Mouse (Mus musculus) myocyte (in vitro differentiated cells): ENCODE measurements around the gene Hhat. TPM values are rescaled to one million over a fixed set of nuclear protein-coding genes. Genes with fewer than 3 reads are reported as not detected.

Source experiments
- H3K27me3 ChIP-seq: one replicate; pipeline ENCODE4 v1.6.1; 2011; ENCODE audit not compliant: control insufficient read depth, insufficient read depth, insufficient read length
- H3K36me3 ChIP-seq: one replicate; pipeline ENCODE4 v1.6.1; 2011; ENCODE audit not compliant: control insufficient read depth, insufficient read depth
- H3K4me2 ChIP-seq: one replicate; pipeline ENCODE4 v1.6.1; 2011; ENCODE audit warnings: low read depth, control low read depth
- H3K4me3 ChIP-seq: one replicate; pipeline ENCODE4 v1.5.1; 2011; ENCODE audit warnings: mild to moderate bottlenecking, control low read depth, moderate library complexity
- H3K79me2 ChIP-seq: one replicate; pipeline ENCODE4 v1.6.1; 2011; ENCODE audit not compliant: control insufficient read depth, insufficient read depth
- H3ac ChIP-seq: one replicate; pipeline ENCODE4 v1.6.1; 2011; ENCODE audit not compliant: control insufficient read depth, insufficient read length
- CEBPB ChIP-seq: IDR thresholded peaks from 2 replicates; pipeline ENCODE4 v1.6.1; 2011; ENCODE audit warnings: mild to moderate bottlenecking, moderate library complexity; ENCODE audit not compliant: poor library complexity, insufficient read depth, severe bottlenecking
- E2F4 ChIP-seq: IDR thresholded peaks from one replicate; pipeline ENCODE4 v1.6.1; 2011; ENCODE audit warnings: mild to moderate bottlenecking, control low read depth, moderate library complexity; ENCODE audit not compliant: insufficient read depth
- MAX ChIP-seq: IDR thresholded peaks from one replicate; pipeline ENCODE4 v1.6.1; 2011; ENCODE audit warnings: low read depth, mild to moderate bottlenecking, control low read depth
- MYOD1 ChIP-seq, 3 experiments: IDR thresholded peaks; one replicate each; pipeline ENCODE4 v1.6.1; 2011; ENCODE audit warnings: control low read depth in 2 of 3, low read depth in 2 of 3, mild to moderate bottlenecking in 2 of 3, moderate library complexity in 1 of 3; ENCODE audit not compliant: insufficient read length in 2 of 3, control insufficient read depth in 1 of 3
- MYOG ChIP-seq, 3 experiments: IDR thresholded peaks; one replicate each; pipeline ENCODE4 v1.6.1; 2011; ENCODE audit warnings: control low read depth in 2 of 3, low read depth in 2 of 3, mild to moderate bottlenecking in 2 of 3; ENCODE audit not compliant: insufficient read length in 2 of 3, control insufficient read depth in 1 of 3, insufficient read depth in 1 of 3
- POLR2A ChIP-seq: IDR thresholded peaks from one replicate; pipeline ENCODE4 v1.6.1; 2011; ENCODE audit warnings: low read depth, mild to moderate bottlenecking, control low read depth, moderate library complexity; ENCODE audit not compliant: insufficient read length
- POLR2AphosphoS2 ChIP-seq: IDR thresholded peaks from one replicate; pipeline ENCODE4 v1.6.1; 2011; ENCODE audit warnings: low read depth, control low read depth; ENCODE audit not compliant: insufficient read length
- REST ChIP-seq: IDR thresholded peaks from one replicate; pipeline ENCODE4 v1.6.1; 2011; ENCODE audit warnings: mild to moderate bottlenecking, control low read depth, moderate library complexity; ENCODE audit not compliant: insufficient read depth, insufficient read length
- SRF ChIP-seq: IDR thresholded peaks from one replicate; pipeline ENCODE4 v1.6.1; 2011; ENCODE audit warnings: low read depth; ENCODE audit not compliant: control insufficient read depth, insufficient read length
- TCF12 ChIP-seq: IDR thresholded peaks from one replicate; pipeline ENCODE4 v1.6.1; 2011; ENCODE audit warnings: mild to moderate bottlenecking, control low read depth; ENCODE audit not compliant: poor library complexity, insufficient read depth, severe bottlenecking
- TCF3 ChIP-seq: IDR thresholded peaks from one replicate; pipeline ENCODE4 v1.6.1; 2011; ENCODE audit warnings: low read depth, control low read depth; ENCODE audit not compliant: insufficient read length
- USF1 ChIP-seq: IDR thresholded peaks from one replicate; pipeline ENCODE4 v1.6.1; 2011; ENCODE audit warnings: low read depth, mild to moderate bottlenecking, control low read depth, moderate library complexity
- polyA plus RNA-seq: library from polyadenylated mRNA; unstranded; fragments of >200 nt; fragmentation: generic; extraction: Trizol; gene quantifications from one replicate; pipeline ENCODE4 v1.2.1, GENCODE M21; 2012; ENCODE audit warnings: missing spikeins

The Hhat gene
- polyA plus RNA-seq, 1 experiment: 4.4 TPM

GRCm38 (mm10) chr1:192693644-192694043, 77.4 kb downstream of the Hhat start:
- H3K4me2 ChIP-seq: no peak overlapping the region
- no peak for TF ChIP-seq MAX
- no peak for TF ChIP-seq MYOD1 (IDR thresholded peaks at IDR 0.05; ENCODE audit: control insufficient read depth in 1 of 3, insufficient read length in 2 of 3, low read depth in 2 of 3)
- no peak for TF ChIP-seq E2F4
- no peak for TF ChIP-seq SRF
- TF ChIP-seq MYOG (IDR thresholded peaks at IDR 0.05; ENCODE audit: control insufficient read depth in 1 of 3, insufficient read depth in 1 of 3, insufficient read length in 2 of 3, low read depth in 2 of 3): no peak
- no peak for TF ChIP-seq POLR2AphosphoS2
- no peak for TF ChIP-seq USF1
- TF ChIP-seq REST: no peak
- no peak for TF ChIP-seq CEBPB
- TF ChIP-seq POLR2A: no peak
- no peak for TF ChIP-seq TCF12
- TF ChIP-seq TCF3: no peak
- H3K27me3 ChIP-seq: no peaks in the 10 kb centered on the region

GRCm38 (mm10) chr1:192692982-192693381, 78.0 kb downstream of the Hhat start:
- H3K79me2 ChIP-seq: no peaks in the 10 kb centered on the region
- H3K36me3 ChIP-seq: no peaks in the 10 kb centered on the region
- H3K4me2 ChIP-seq: no peak overlapping the region
- TF ChIP-seq MAX: no peak
- TF ChIP-seq TCF12: no peak
- TF ChIP-seq MYOG (IDR thresholded peaks at IDR 0.05; ENCODE audit: control insufficient read depth in 1 of 3, insufficient read depth in 1 of 3, insufficient read length in 2 of 3, low read depth in 2 of 3): no peak
- no peak overlapping the region for H3ac ChIP-seq
- no peak overlapping the region for H3K4me3 ChIP-seq
- no peaks in the 10 kb centered on the region for H3K27me3 ChIP-seq

More at GRCm38 (mm10) chr1:192693644-192694043, 77.4 kb downstream of the Hhat start:
- no peaks in the 10 kb centered on the region for H3K36me3 ChIP-seq
- H3K4me3 ChIP-seq: no peak overlapping the region
- no peaks in the 10 kb centered on the region for H3K79me2 ChIP-seq
- no peak overlapping the region for H3ac ChIP-seq

GRCm38 (mm10) chr1:192682219-192682951, 88.6 kb downstream of the Hhat start:
- Histone ChIP-seq H3K4me2 (no peak overlapping the region), H3K36me3 (no peaks in the 10 kb centered on the region), H3K4me3 (no peak overlapping the region), H3K27me3 (no peaks in the 10 kb centered on the region), H3K79me2 (no peaks in the 10 kb centered on the region), H3ac (no peak overlapping the region)
- no peak for TF ChIP-seq MYOG (IDR thresholded peaks at IDR 0.05; ENCODE audit: control insufficient read depth in 1 of 3, insufficient read depth in 1 of 3, insufficient read length in 2 of 3, low read depth in 2 of 3)
- TF ChIP-seq MAX: no peak
- TF ChIP-seq CEBPB: no peak
- no peak for TF ChIP-seq USF1
- no peak for TF ChIP-seq TCF12
- no peak for TF ChIP-seq E2F4
- TF ChIP-seq POLR2AphosphoS2: no peak
- TF ChIP-seq SRF: no peak
- no peak for TF ChIP-seq POLR2A
- no peak for TF ChIP-seq MYOD1 (IDR thresholded peaks at IDR 0.05; ENCODE audit: control insufficient read depth in 1 of 3, insufficient read length in 2 of 3, low read depth in 2 of 3)
- no peak for TF ChIP-seq TCF3
- no peak for TF ChIP-seq REST

DNA sequence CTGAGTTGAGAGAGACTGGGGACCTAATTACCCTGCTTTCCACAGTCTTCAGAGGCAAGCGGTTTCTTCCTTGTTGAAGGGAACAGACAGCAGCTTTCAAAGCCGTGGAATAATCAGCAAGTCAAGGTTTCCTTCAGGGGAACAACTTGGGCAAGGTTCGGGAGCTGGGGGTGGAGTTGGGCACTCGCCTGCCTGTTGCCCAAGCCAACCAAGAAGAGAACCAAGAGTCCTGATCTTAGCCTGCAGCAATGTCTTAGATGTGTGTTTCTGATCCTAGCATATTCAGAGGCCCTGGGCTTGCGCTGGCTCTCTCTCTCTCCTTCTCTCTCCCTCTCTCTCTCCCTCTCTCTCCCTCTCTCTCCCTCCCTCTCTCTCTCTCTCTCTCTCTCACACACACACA, 93.8 kb downstream of the Hhat start:
- no peaks in the 10 kb centered on the region for H3K27me3 ChIP-seq
- H3K36me3 ChIP-seq: no peaks in the 10 kb centered on the region
- no peak overlapping the region for H3K4me3 ChIP-seq
- H3K4me2 ChIP-seq: no peak overlapping the region
- TF ChIP-seq MYOG (IDR thresholded peaks at IDR 0.05; ENCODE audit: control insufficient read depth in 1 of 3, insufficient read depth in 1 of 3, insufficient read length in 2 of 3, low read depth in 2 of 3) (no peak), SRF (no peak), TCF12 (no peak), POLR2AphosphoS2 (no peak), USF1 (no peak), MYOD1 (IDR thresholded peaks at IDR 0.05; ENCODE audit: control insufficient read depth in 1 of 3, insufficient read length in 2 of 3, low read depth in 2 of 3) (no peak), REST (no peak), POLR2A (no peak), MAX (no peak), TCF3 (no peak), E2F4 (no peak), CEBPB (no peak)
- H3K79me2 ChIP-seq: no peaks in the 10 kb centered on the region
- no peak overlapping the region for H3ac ChIP-seq
